Mouse (Mus musculus) ES-E14 (cell line): ENCODE measurements around the gene Ankrd7.
"Not testable (repeated sequence)": the region's sequence is repeated elsewhere in the genome, so short reads cannot be mapped to it uniquely, and the experiment has no call there.

Experiments
- CHD2 ChIP-seq: IDR thresholded peaks from 2 replicates; pipeline ENCODE4 v1.6.1; 2014; ENCODE audit warnings: mild to moderate bottlenecking, low read depth, low read length, inconsistent platforms
- HCFC1 ChIP-seq: IDR thresholded peaks from 2 replicates; pipeline ENCODE4 v1.6.1; 2012; ENCODE audit warnings: low read length, inconsistent platforms, borderline replicate concordance; ENCODE audit not compliant: insufficient read depth
- MAFK ChIP-seq: IDR thresholded peaks from 2 replicates; pipeline ENCODE4 v1.6.1; 2014; ENCODE audit warnings: mild to moderate bottlenecking, low read depth, low read length, inconsistent platforms; ENCODE audit not compliant: insufficient read depth
- ZNF384 ChIP-seq: IDR thresholded peaks from 2 replicates; pipeline ENCODE4 v1.6.1; 2012; ENCODE audit warnings: low read depth, low read length, inconsistent platforms

DNA sequence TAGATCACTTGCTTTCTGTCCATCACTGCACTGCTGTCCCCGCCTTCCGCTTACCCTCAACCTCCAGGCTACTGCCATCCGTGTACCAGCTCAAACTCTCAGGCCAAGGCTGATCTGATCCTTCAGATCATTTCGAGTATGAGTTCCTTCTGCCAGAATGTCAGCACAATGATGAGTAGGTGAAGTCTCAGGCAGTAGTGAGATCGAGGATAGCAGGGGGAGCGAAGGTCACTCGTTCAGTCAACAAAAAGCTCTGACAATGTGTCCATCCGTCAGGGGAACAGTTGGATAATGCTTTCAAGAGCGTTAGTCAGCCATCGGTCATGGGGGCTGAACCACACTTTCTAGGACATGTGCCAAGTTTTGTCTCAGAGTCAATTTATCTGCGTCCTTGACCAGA is 21.6 kb upstream of the Ankrd7 start:
- TF ChIP-seq MAFK, ZNF384, HCFC1, CHD2: not testable (repeated sequence)
